ENCODE assay signal across 8 mouse cellular contexts in the genomic region with DNA sequence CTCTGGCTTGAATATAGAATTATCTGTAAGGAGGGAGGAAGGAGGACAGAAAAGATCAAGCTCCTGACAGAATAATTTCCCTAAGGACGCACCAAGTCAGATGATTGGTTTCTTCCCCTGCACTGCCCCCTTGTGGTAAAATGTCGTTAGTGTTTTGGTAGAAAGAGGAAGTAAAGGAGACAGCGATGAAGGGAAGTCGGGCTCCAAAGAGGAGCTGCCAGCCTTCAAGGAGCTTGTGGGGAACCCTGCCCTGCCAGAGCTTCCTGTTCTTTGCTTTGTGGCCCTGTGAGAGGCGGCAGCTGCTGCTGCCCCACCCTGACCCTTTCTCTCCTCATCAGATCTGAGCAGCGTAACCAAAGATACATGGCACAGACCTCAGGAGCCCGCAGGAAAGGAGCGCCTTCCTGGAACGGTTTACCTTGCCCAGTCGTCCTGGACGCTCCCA. TPM values are rescaled to one million over a fixed set of nuclear protein-coding genes. Genes with fewer than 3 reads are reported as not detected.
DNase-seq lines count a peak whose midpoint lies in the region; ATAC-seq lines count a peak whose summit lies in the region.

No protein-coding gene starts in this region.

- peak overlapping the region; percentile 98 for H3K4me2 ChIP-seq in intestine, embryonic 14.5 days (ENCODE audit: low read length)

- peak overlapping the region; percentile 59 for H3K9ac ChIP-seq in intestine, embryonic 14.5 days (ENCODE audit: low read length)

- ATAC-seq in intestine, embryonic 14.5 days (replicated peaks; ENCODE audit: low FRiP score, low TSS enrichment, low read depth), result peak; percentile 47; the same call in 1 of the 2 replicates

- H3K36me3 ChIP-seq in intestine, embryonic 14.5 days (ENCODE audit: control insufficient read depth, insufficient read depth, low read length), result no peaks in the 10 kb centered on the region

- intact Hi-C loops in left cerebral cortex, postnatal 14 days (cut with DNase I), result loop anchor here (5.0 to 10.0 kb wide), 3 partner anchors 132 to 569 kb away; no protein-coding TSS in a partner anchor

- DNase-seq in adrenal gland, adult 18-20 months (ENCODE audit: low spot score in 2 of 2), result peak; percentile 72 to 80
- DNase-seq in embryo, embryonic 11 days, result peak; percentile 89
- peak; percentile 54 for DNase-seq in gastrocnemius, postnatal 25 days
- DNase-seq in intestine, embryonic 14.5 days (ENCODE audit: low spot score), result peak; percentile 91
- peak; percentile 85 to 88 for DNase-seq in left cerebral cortex, postnatal 14 days (ENCODE audit: low spot score in 2 of 2)
- DNase-seq in mesoderm, embryonic 11.5 days (ENCODE audit: low read depth, low spot score), result peak; percentile 90
- peak; percentile 56 for DNase-seq in right cerebral cortex, postnatal 36 days (ENCODE audit: low spot score in 2 of 2)
- peak; percentile 78 for DNase-seq in yolk sac, embryonic 10.5 days (ENCODE audit: low spot score)

- peaks cover 4% of the 10 kb centered on the region; the same call in 1 of the 2 replicates for H3K4me1 ChIP-seq in intestine, embryonic 14.5 days (replicated peaks; ENCODE audit: control insufficient read depth, insufficient read depth, low read length)

- no peak overlapping the region for H3K27ac ChIP-seq in intestine, embryonic 14.5 days (ENCODE audit: low read depth)

- 1% methylated on average over 11 of the region's 11 CpGs for WGBS in intestine, embryonic 14.5 days

- peak overlapping the region; percentile 61 for H3K4me3 ChIP-seq in intestine, embryonic 14.5 days (ENCODE audit: low read depth, low read length)

- no peaks in the 10 kb centered on the region for H3K27me3 ChIP-seq in intestine, embryonic 14.5 days (replicated peaks; ENCODE audit: control insufficient read depth, insufficient read depth, low read length)

- H3K9me3 ChIP-seq in intestine, embryonic 14.5 days (ENCODE audit: control insufficient read depth, low read length), result no peaks in the 10 kb centered on the region

RNA-seq across cellular contexts. Expression of a gene that starts 28.4 kb away (rescaled TPM):
- not detected for total RNA-seq in adrenal gland, adult 18-20 months (2021)
- total RNA-seq in gastrocnemius, postnatal 25 days (2021), result not detected
- not detected in 2 replicates for polyA plus RNA-seq in intestine, embryonic 14.5 days (2014; fragmentation: Nextera tagmentation; extraction: Ambion mirVana)
- under 1 TPM in 1 of 2 experiments, not detected in 1; 0.27 TPM for total RNA-seq in left cerebral cortex, postnatal 14 days (2021)
